Mouse (Mus musculus) MEL (cell line): ENCODE data around the gene Klf13. TPM values are rescaled to one million over a fixed set of nuclear protein-coding genes. Genes with fewer than 3 reads are reported as not detected.

Experiments used
- DNase-seq: peaks from one replicate; pipeline ENCODE4 v3.0.0; 2011; ENCODE audit warnings: low read depth, low spot score
- H3K27ac ChIP-seq: 2 replicates; pipeline ENCODE4 v1.5.1; 2012; ENCODE audit warnings: low read depth, mild to moderate bottlenecking, control low read depth, low read length, moderate library complexity; ENCODE audit not compliant: control insufficient read depth
- H3K27me3 ChIP-seq, 2 experiments: fragments of 150-350 bp in 1 of 2; sonication (generic) in 1 of 2; 2 replicates each; pipeline ENCODE4 v1.6.1; 2012; ENCODE audit warnings: low read length in 2 of 2, mild to moderate bottlenecking in 2 of 2, improper control_type of control experiment in 1 of 2, moderate library complexity in 1 of 2; ENCODE audit not compliant: insufficient read depth in 2 of 2, control insufficient read depth in 1 of 2
- H3K36me3 ChIP-seq, 2 experiments: 2 replicates each; pipeline ENCODE4 v1.6.1; 2012 to 2014; ENCODE audit warnings: low read length in 2 of 2, improper control_type of control experiment in 1 of 2, inconsistent platforms in 1 of 2, mild to moderate bottlenecking in 1 of 2; ENCODE audit not compliant: insufficient read depth in 2 of 2, control insufficient read depth in 1 of 2
- H3K4me1 ChIP-seq, 2 experiments: fragments of 150-350 bp in 1 of 2; sonication (generic) in 1 of 2; 2 replicates each; pipeline ENCODE4 v1.6.1; 2012; ENCODE audit warnings: low read length in 2 of 2, improper control_type of control experiment in 1 of 2, mild to moderate bottlenecking in 1 of 2; ENCODE audit not compliant: insufficient read depth in 2 of 2, control insufficient read depth in 1 of 2
- H3K4me3 ChIP-seq, 2 experiments: fragments of 150-350 bp in 1 of 2; sonication (generic) in 1 of 2; 2 replicates each; pipeline ENCODE4 v1.5.1; 2012; ENCODE audit warnings: low read depth in 2 of 2, low read length in 2 of 2, mild to moderate bottlenecking in 2 of 2, moderate library complexity in 2 of 2, control low read depth in 1 of 2, improper control_type of control experiment in 1 of 2; ENCODE audit not compliant: control insufficient read depth in 1 of 2, insufficient read depth in 1 of 2
- H3K79me2 ChIP-seq: 2 replicates; pipeline ENCODE4 v1.6.1; 2012; ENCODE audit warnings: mild to moderate bottlenecking, low read length, moderate library complexity; ENCODE audit not compliant: control insufficient read depth, poor library complexity, insufficient read depth
- H3K9ac ChIP-seq: 2 replicates; pipeline ENCODE4 v1.6.1; 2012; ENCODE audit warnings: low read depth, mild to moderate bottlenecking, control low read depth, low read length, moderate library complexity; ENCODE audit not compliant: control insufficient read depth, poor library complexity, severe bottlenecking
- H3K9me3 ChIP-seq: fragments of 150-350 bp; sonication (generic); replicated peaks from 2 replicates; pipeline ENCODE4 v1.6.1; 2012; ENCODE audit warnings: mild to moderate bottlenecking, low read length, improper control_type of control experiment, moderate library complexity; ENCODE audit not compliant: insufficient read depth
- BHLHE40 ChIP-seq: IDR thresholded peaks from 2 replicates; pipeline ENCODE4 v1.6.1; 2012; ENCODE audit warnings: low read depth, mild to moderate bottlenecking, inconsistent platforms, low read length, improper control_type of control experiment, borderline replicate concordance
- CHD1 ChIP-seq: IDR thresholded peaks from 2 replicates; pipeline ENCODE4 v1.6.1; 2012; ENCODE audit warnings: low read depth, mild to moderate bottlenecking, inconsistent platforms, low read length, improper control_type of control experiment
- CHD2 ChIP-seq: IDR thresholded peaks from 2 replicates; pipeline ENCODE4 v1.6.1; 2011; ENCODE audit warnings: low read length, improper control_type of control experiment
- CTCF ChIP-seq, 3 experiments: IDR thresholded peaks in 2 of 3; conservative IDR thresholded peaks in 1 of 3; 2 replicates each; pipeline ENCODE4 v1.5.1; 2011 to 2012; ENCODE audit warnings: low read length in 3 of 3, low read depth in 2 of 3, mild to moderate bottlenecking in 2 of 3, improper control_type of control experiment in 1 of 3, inconsistent platforms in 1 of 3, mixed read lengths in 1 of 3, moderate library complexity in 1 of 3; ENCODE audit not compliant: control insufficient read depth in 1 of 3, insufficient read depth in 1 of 3, poor library complexity in 1 of 3, severe bottlenecking in 1 of 3
- E2F4 ChIP-seq: IDR thresholded peaks from 2 replicates; pipeline ENCODE4 v1.6.1; 2011; ENCODE audit warnings: low read depth, low read length, improper control_type of control experiment, borderline replicate concordance
- ELF1 ChIP-seq: IDR thresholded peaks from 2 replicates; pipeline ENCODE4 v1.6.1; 2014; ENCODE audit warnings: low read depth, mild to moderate bottlenecking, inconsistent platforms, low read length, improper control_type of control experiment, moderate library complexity
- ETS1 ChIP-seq: IDR thresholded peaks from 2 replicates; pipeline ENCODE4 v1.6.1; 2012; ENCODE audit warnings: low read depth, mild to moderate bottlenecking, inconsistent platforms, low read length, improper control_type of control experiment, moderate library complexity
- GATA1 ChIP-seq: IDR thresholded peaks from 2 replicates; pipeline ENCODE4 v1.6.1; 2011; ENCODE audit warnings: low read depth, low read length, improper control_type of control experiment
- HCFC1 ChIP-seq: IDR thresholded peaks from 2 replicates; pipeline ENCODE4 v1.6.1; 2012; ENCODE audit warnings: low read depth, mild to moderate bottlenecking, inconsistent platforms, low read length, improper control_type of control experiment, moderate library complexity
- JUND ChIP-seq: IDR thresholded peaks from 2 replicates; pipeline ENCODE4 v1.6.1; 2011; ENCODE audit warnings: low read depth, mild to moderate bottlenecking, improper control_type of control experiment, low read length
- MAFK ChIP-seq: IDR thresholded peaks from 2 replicates; pipeline ENCODE4 v1.6.1; 2011; ENCODE audit warnings: low read depth, mild to moderate bottlenecking, low read length, improper control_type of control experiment, borderline replicate concordance
- MAX ChIP-seq: IDR thresholded peaks from 2 replicates; pipeline ENCODE4 v1.6.1; 2011; ENCODE audit warnings: low read length, improper control_type of control experiment
- MAZ ChIP-seq: IDR thresholded peaks from 2 replicates; pipeline ENCODE4 v1.6.1; 2012; ENCODE audit warnings: low read depth, mild to moderate bottlenecking, inconsistent platforms, low read length, improper control_type of control experiment
- MEF2A ChIP-seq: IDR thresholded peaks from 2 replicates; pipeline ENCODE4 v1.6.1; 2014; ENCODE audit warnings: low read depth, mild to moderate bottlenecking, inconsistent platforms, low read length, improper control_type of control experiment; ENCODE audit not compliant: poor library complexity, insufficient replicate concordance, severe bottlenecking; ENCODE audit errors: extremely low read depth
- MXI1 ChIP-seq: IDR thresholded peaks from 2 replicates; pipeline ENCODE4 v1.6.1; 2011; ENCODE audit warnings: mild to moderate bottlenecking, low read depth, low read length, improper control_type of control experiment
- MYC ChIP-seq: IDR thresholded peaks from 2 replicates; pipeline ENCODE4 v1.6.1; 2011; ENCODE audit warnings: low read depth, mild to moderate bottlenecking, low read length, improper control_type of control experiment, moderate library complexity
- POLR2A ChIP-seq, 2 experiments: IDR thresholded peaks; 2 replicates each; pipeline ENCODE4 v1.6.1; 2011 to 2012; ENCODE audit warnings: low read length in 2 of 2, mild to moderate bottlenecking in 2 of 2, control low read depth in 1 of 2, improper control_type of control experiment in 1 of 2, low read depth in 1 of 2, moderate library complexity in 1 of 2; ENCODE audit not compliant: control insufficient read depth in 1 of 2, insufficient read depth in 1 of 2, poor library complexity in 1 of 2
- RAD21 ChIP-seq: IDR thresholded peaks from 2 replicates; pipeline ENCODE4 v1.6.1; 2011; ENCODE audit warnings: mild to moderate bottlenecking, low read depth, low read length, improper control_type of control experiment
- SMC3 ChIP-seq: IDR thresholded peaks from 2 replicates; pipeline ENCODE4 v1.6.1; 2011; ENCODE audit warnings: low read depth, low read length, improper control_type of control experiment
- TBP ChIP-seq: IDR thresholded peaks from 2 replicates; pipeline ENCODE4 v1.8.0; 2011; ENCODE audit warnings: low read depth, low read length, improper control_type of control experiment
- USF1 ChIP-seq: IDR thresholded peaks from 2 replicates; pipeline ENCODE4 v1.6.1; 2014; ENCODE audit warnings: low read depth, mild to moderate bottlenecking, inconsistent platforms, low read length, improper control_type of control experiment, moderate library complexity
- USF2 ChIP-seq, 2 experiments: IDR thresholded peaks; 2 replicates each; pipeline ENCODE4 v1.6.1; 2011 to 2012; ENCODE audit warnings: improper control_type of control experiment in 2 of 2, low read length in 2 of 2, borderline replicate concordance in 1 of 2, inconsistent platforms in 1 of 2, low read depth in 1 of 2, mild to moderate bottlenecking in 1 of 2; ENCODE audit not compliant: insufficient read depth in 1 of 2
- ZMIZ1 ChIP-seq: IDR thresholded peaks from 2 replicates; pipeline ENCODE4 v1.6.1; 2012; ENCODE audit warnings: low read depth, mild to moderate bottlenecking, inconsistent platforms, low read length, improper control_type of control experiment, moderate library complexity
- ZNF384 ChIP-seq: IDR thresholded peaks from 2 replicates; pipeline ENCODE4 v1.6.1; 2012; ENCODE audit warnings: low read depth, mild to moderate bottlenecking, inconsistent platforms, low read length, improper control_type of control experiment
- polyA plus RNA-seq, 2 experiments: library from polyadenylated mRNA; stranded (reverse) in 1 of 2; unstranded in 1 of 2; fragments of >175 nt in 1 of 2; fragments of >200 nt in 1 of 2; gene quantifications; 2 replicates each; pipeline versions ENCODE4 v1.2.1 to v1.2.4; 2012; ENCODE audit warnings: low replicate concordance in 2 of 2, low read depth in 1 of 2; ENCODE audit not compliant: insufficient read length in 2 of 2, insufficient read depth in 1 of 2, missing spikeins in 1 of 2
- total RNA-seq: library from RNA; depleted of rRNA; stranded (reverse); fragments of 300-350 nt; gene quantifications from 2 replicates; pipeline ENCODE4 v1.2.3, GENCODE M21; 2012

Klf13 gene
- total and polyA plus RNA-seq, 3 experiments = 21.6 to 118 (median 26.9) TPM

DNA sequence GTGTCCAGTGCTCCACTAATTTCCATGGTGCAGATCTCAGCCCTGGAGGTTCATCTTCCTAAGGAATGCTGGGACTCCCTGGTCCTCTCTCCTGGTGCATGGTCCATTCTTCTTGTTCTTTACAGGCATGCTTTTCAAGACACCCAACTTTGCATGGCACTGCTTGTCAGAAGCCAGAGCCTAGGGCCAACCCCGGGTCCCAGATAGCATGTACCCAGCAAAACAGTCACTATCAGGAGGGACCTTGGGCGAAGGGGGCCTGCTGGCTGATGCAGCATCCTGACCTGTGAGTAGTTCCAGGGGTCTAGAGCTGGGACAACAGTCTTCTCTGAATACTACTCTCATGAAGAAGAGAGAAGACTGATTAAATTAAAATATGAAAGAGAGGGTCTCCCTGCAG is 49.7 kb upstream of the Klf13 start:
- no peaks in the 10 kb centered on the region for H3K9me3 ChIP-seq
- peaks cover 12 to 30% of the 10 kb centered on the region in 2 experiments for H3K4me1 ChIP-seq
- no peak overlapping the region for H3K4me3 ChIP-seq
- no peak overlapping the region for H3K9ac ChIP-seq
- DNase-seq = no peak
- no peak for TF ChIP-seq E2F4
- no peak for TF ChIP-seq SMC3
- no peak for TF ChIP-seq RAD21
- TF ChIP-seq ZMIZ1 = no peak
- no peak for TF ChIP-seq CHD1
- TF ChIP-seq, all 39 proteins: peak for 0
- Histone ChIP-seq H3K27ac (no peak overlapping the region), H3K27me3 (no peaks in the 10 kb centered on the region), H3K36me3 (peaks cover 0 to 10% of the 10 kb centered on the region in 2 experiments; a peak in 2 of 4 replicates), H3K79me2 (no peaks in the 10 kb centered on the region)

DNA sequence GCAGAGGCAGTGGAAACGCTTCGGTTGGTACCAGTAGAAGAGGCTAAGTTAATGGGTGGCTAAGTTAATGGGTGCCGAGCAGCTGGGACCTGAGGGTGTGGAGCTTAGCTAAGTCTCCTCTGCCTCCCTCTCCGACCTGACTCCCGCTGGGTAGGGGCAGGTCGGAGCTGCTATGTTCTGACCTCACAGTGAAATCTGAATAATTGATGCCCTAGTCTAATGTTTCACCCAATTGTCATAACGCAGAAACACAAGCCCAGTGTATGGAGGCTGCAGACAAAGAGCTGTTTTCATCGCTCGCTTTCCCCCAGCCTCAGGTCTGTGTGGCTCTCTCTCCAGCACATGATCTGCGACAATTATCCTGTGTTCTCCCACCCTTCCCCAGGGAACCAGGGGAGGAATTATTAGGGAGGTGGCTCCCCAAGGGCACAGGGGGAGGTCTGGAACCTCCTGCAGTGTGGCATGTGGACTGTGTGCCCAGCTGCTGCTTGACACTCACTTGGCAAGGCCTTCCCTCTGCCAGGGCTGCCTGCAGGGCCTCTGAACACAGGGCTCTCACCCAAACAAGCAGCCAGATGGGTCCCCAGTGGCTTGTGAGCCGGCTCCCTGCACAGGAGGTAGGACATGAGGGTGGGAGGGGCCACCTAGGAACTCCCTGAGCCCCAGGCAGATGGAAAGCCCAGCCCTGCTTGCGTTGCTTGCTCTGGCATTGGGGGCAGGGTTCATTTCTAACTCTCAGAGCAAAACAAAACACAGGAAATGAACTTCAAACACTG is 47.9 kb upstream of the Klf13 start:
- no peak overlapping the region for H3K27ac ChIP-seq
- DNase-seq = no peak
- peaks cover 6 to 20% of the 10 kb centered on the region in 2 experiments for H3K4me1 ChIP-seq

DNA sequence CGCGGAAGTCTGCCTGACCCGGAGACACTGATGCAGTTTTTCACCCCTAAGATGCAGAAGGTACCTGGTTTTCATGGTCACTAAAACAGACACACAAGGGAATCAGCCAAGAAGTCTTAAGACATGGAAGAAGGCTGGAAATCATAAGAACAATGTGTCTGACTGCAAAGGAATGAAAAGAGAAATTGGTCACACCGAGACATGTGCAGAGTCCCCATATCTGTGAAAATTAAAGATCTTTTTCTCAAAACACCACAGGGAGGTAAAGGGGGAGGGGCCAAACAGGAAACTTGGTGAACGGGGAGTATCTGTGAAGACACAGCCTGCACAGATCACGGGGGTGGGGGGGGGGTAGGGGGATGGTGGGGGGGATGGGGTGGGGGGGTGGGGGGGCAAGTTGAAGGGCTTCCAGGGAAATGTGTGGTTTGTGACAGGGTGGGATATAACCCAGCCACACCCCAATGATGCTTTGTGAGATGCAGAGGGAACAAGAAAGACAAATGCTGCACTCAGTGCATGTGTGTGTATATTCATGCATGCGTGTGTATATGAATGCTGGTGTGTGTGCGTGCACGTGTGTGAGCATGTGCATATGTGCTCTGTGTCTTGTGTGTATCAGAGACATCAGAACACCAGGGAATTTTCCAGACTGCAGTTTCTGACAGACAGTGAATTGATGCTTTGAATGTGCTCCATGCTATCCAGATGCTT is 47.1 kb upstream of the Klf13 start:
- peaks cover 0 to 4% of the 10 kb centered on the region in 2 experiments; a peak in 2 of 4 replicates for H3K36me3 ChIP-seq
- peaks cover 0 to 13% of the 10 kb centered on the region in 2 experiments for H3K4me1 ChIP-seq
- DNase-seq = no peak
- no peaks in the 10 kb centered on the region for H3K27me3 ChIP-seq
- H3K27ac ChIP-seq = no peak overlapping the region
- no peak overlapping the region for H3K9ac ChIP-seq
- H3K79me2 ChIP-seq = no peaks in the 10 kb centered on the region
- no peak overlapping the region for H3K4me3 ChIP-seq
- TF ChIP-seq USF1 = no peak
- no peak for TF ChIP-seq SMC3
- no peak for TF ChIP-seq BHLHE40
- TF ChIP-seq RAD21 = no peak
- no peak for TF ChIP-seq ZNF384
- TF ChIP-seq MEF2A = no peak
- TF ChIP-seq MAX = no peak
- no peak for TF ChIP-seq MAZ
- no peak for TF ChIP-seq ETS1
- TF ChIP-seq E2F4 = no peak
- TF ChIP-seq ZMIZ1 = no peak
- TF ChIP-seq JUND = no peak
- no peak for TF ChIP-seq ELF1
- no peak for TF ChIP-seq GATA1
- TF ChIP-seq USF2 (IDR thresholded peaks at IDR 0.05; ENCODE audit: borderline replicate concordance in 1 of 2, insufficient read depth in 1 of 2, low read depth in 1 of 2, low read length in 2 of 2) = no peak
- no peaks in the 10 kb centered on the region for H3K9me3 ChIP-seq

More for the DNA sequence above, 47.9 kb upstream of the Klf13 start:
- H3K4me3 ChIP-seq = no peak overlapping the region
- TF ChIP-seq MYC = no peak
- TF ChIP-seq CHD2 = no peak
- no peak for TF ChIP-seq RAD21
- TF ChIP-seq USF1 = no peak
- no peak for TF ChIP-seq MAFK
- TF ChIP-seq BHLHE40 = no peak
- TF ChIP-seq POLR2A (IDR thresholded peaks at IDR 0.05; ENCODE audit: control insufficient read depth in 1 of 2, insufficient read depth in 1 of 2, low read depth in 1 of 2, low read length in 2 of 2, poor library complexity in 1 of 2) = no peak
- TF ChIP-seq MXI1 = no peak
- TF ChIP-seq ELF1 = no peak
- TF ChIP-seq CTCF (IDR thresholded peaks at IDR 0.05 in 2 of 3, conservative IDR thresholded peaks at IDR 0.05 in 1 of 3; ENCODE audit: control insufficient read depth in 1 of 3, insufficient read depth in 1 of 3, low read depth in 2 of 3, low read length in 3 of 3, poor library complexity in 1 of 3, severe bottlenecking in 1 of 3) = no peak
- no peak for TF ChIP-seq TBP
- no peak for TF ChIP-seq HCFC1
- H3K79me2 ChIP-seq = no peaks in the 10 kb centered on the region
- H3K36me3 ChIP-seq = peaks cover 0 to 9% of the 10 kb centered on the region in 2 experiments; a peak in 2 of 4 replicates
- no peaks in the 10 kb centered on the region for H3K9me3 ChIP-seq
- H3K27me3 ChIP-seq = no peaks in the 10 kb centered on the region
- H3K9ac ChIP-seq = no peak overlapping the region
